Mouse (Mus musculus) lung, postnatal 14 days (tissue): ENCODE results near the gene Xirp2.

ENCODE experiments used
- DNase-seq: peaks from one replicate; pipeline ENCODE4 v3.0.0; 2021

Xirp2 gene

GRCm38 (mm10) chr2:67565480-67566331 lies 119.9 kb downstream of the Xirp2 start, which contains the start of gene B3galt1:
Gene B3galt1 (plus strand): TSS chr2:67565871.
- peak; percentile 67 for DNase-seq

DNA sequence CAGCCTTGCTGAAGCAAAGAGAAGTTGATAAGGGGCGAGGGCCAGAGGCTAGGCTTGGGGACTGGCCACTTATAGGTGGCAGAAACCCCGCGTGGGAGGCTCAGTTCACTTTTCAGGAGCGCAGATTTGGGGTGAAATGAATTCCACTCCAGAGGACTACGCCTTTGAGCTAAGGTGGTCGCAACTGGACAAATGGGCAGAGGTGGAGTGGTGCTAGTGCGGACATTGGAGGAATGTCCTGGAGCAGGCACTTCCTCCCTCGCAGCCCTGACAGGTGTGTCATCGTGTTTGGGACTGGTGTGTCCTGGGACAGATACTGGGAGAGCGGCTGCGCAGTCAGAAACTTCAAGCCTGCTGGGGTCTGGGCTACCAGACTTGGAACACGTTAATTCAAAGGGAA lies 120.8 kb downstream of the Xirp2 start:
- DNase-seq: peak; percentile 1

DNA sequence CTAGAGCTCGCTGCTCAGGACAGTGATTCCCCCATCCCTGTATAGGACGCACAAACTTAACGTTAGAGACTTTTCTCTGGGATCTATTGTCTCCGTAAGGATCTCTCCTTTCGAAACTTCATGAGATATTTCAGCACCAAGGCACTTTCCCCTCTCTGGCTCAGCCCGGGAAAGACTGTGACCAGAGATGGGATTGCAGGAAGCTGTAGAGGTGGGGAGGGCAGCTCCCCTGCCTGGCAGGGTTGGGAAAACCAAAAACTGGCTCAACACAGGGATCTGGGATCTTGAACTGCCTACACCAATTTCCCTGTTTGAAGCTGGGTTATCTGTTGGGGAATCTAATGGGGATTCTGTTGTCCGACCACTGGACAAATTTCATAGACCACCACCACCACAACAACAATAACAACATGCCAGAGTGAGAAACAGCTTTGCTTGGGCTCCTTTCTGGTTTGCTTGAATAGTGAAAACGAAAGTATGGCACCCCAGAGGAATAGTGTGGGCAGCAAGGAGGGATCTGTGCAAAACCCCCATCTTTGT lies 121.4 kb downstream of the Xirp2 start:
- DNase-seq: no peak
